Mouse (Mus musculus) spleen, adult 18-20 months (tissue): Measurements from ENCODE around the gene Rtn4rl1.
A peak's percentile ranks its signal among the peaks of the same experiment; 100 is the strongest.

Source experiments
- DNase-seq, 2 experiments: peaks; one replicate each; pipeline ENCODE4 v3.0.0; 2022; ENCODE audit warnings: mixed read lengths in 2 of 2

Rtn4rl1 gene

GRCm38 (mm10) chr11:75193256-75194071, at the start of gene Rtn4rl1:
Gene Rtn4rl1 (plus strand): TSS chr11:75193783.
- peak; percentile 63 to 72 for DNase-seq

- DNase-seq = no peak
Observed at GRCm38 (mm10) chr11:75145841-75146240, 47.7 kb upstream of the Rtn4rl1 start.

- DNase-seq = no peak
Observed at GRCm38 (mm10) chr11:75147106-75147845, 46.3 kb upstream of the Rtn4rl1 start.

- DNase-seq = no peak
Observed at GRCm38 (mm10) chr11:75147846-75148168, 45.8 kb upstream of the Rtn4rl1 start.

GRCm38 (mm10) chr11:75148332-75149035, 45.1 kb upstream of the Rtn4rl1 start:
- DNase-seq = no peak

- no peak for DNase-seq
Observed at GRCm38 (mm10) chr11:75150346-75150745, 43.2 kb upstream of the Rtn4rl1 start.

- DNase-seq = no peak
Observed at GRCm38 (mm10) chr11:75152603-75153557, 40.7 kb upstream of the Rtn4rl1 start.

- no peak for DNase-seq
Observed at GRCm38 (mm10) chr11:75154053-75154585, 39.5 kb upstream of the Rtn4rl1 start.

- no peak for DNase-seq
Observed at GRCm38 (mm10) chr11:75155985-75156384, 37.6 kb upstream of the Rtn4rl1 start.

GRCm38 (mm10) chr11:75156416-75156815, 37.2 kb upstream of the Rtn4rl1 start:
- DNase-seq = no peak

- DNase-seq = no peak
Observed at GRCm38 (mm10) chr11:75157037-75157436, 36.5 kb upstream of the Rtn4rl1 start.

- DNase-seq = no peak
Observed at GRCm38 (mm10) chr11:75157901-75158300, 35.7 kb upstream of the Rtn4rl1 start.

GRCm38 (mm10) chr11:75158432-75158831, 35.2 kb upstream of the Rtn4rl1 start:
- no peak for DNase-seq

- peak in 1 of 2 experiments; percentile 40 for DNase-seq
Observed at GRCm38 (mm10) chr11:75159564-75159963, 34.0 kb upstream of the Rtn4rl1 start.

GRCm38 (mm10) chr11:75160954-75161353, 32.6 kb upstream of the Rtn4rl1 start:
- DNase-seq = no peak

GRCm38 (mm10) chr11:75161417-75162008, 32.1 kb upstream of the Rtn4rl1 start:
- no peak for DNase-seq

- DNase-seq = no peak
Observed at GRCm38 (mm10) chr11:75162591-75163080, 30.9 kb upstream of the Rtn4rl1 start.

- DNase-seq = no peak
Observed at GRCm38 (mm10) chr11:75163379-75163778, 30.2 kb upstream of the Rtn4rl1 start.

GRCm38 (mm10) chr11:75164051-75164450, 29.5 kb upstream of the Rtn4rl1 start:
- no peak for DNase-seq

- DNase-seq = no peak
Observed at GRCm38 (mm10) chr11:75164750-75165149, 28.8 kb upstream of the Rtn4rl1 start.

GRCm38 (mm10) chr11:75165441-75166192, 28.0 kb upstream of the Rtn4rl1 start:
- peak; percentile 68 to 81 for DNase-seq
